Mouse (Mus musculus): ENCODE data around the gene Far1. TPM values are rescaled to one million over a fixed set of nuclear protein-coding genes. Genes with fewer than 3 reads are reported as not detected.

Gene Far1
- polyA plus RNA-seq, 1 experiment, result 8.2 TPM

GRCm38 (mm10) chr7:113566892-113567291 lies 53.3 kb downstream of the Far1 start:
- Histone ChIP-seq H3K4me3 (no peak overlapping the region), H3ac (ENCODE audit: control insufficient read depth, insufficient read length) (no peak overlapping the region), H3K36me3 (ENCODE audit: control insufficient read depth, insufficient read depth) (peaks cover 22% of the 10 kb centered on the region), H3K79me2 (ENCODE audit: control insufficient read depth, insufficient read depth) (no peaks in the 10 kb centered on the region), H3K27me3 (ENCODE audit: control insufficient read depth, insufficient read depth, insufficient read length) (no peaks in the 10 kb centered on the region), H3K4me2 (ENCODE audit: low read depth) (no peak overlapping the region)
- TF ChIP-seq MYOD1 (IDR thresholded peaks at IDR 0.05; ENCODE audit: control insufficient read depth in 1 of 3, insufficient read length in 2 of 3, low read depth in 2 of 3), result no peak
- TF ChIP-seq USF1 (IDR thresholded peaks at IDR 0.05; ENCODE audit: low read depth), result no peak
- TF ChIP-seq E2F4 (IDR thresholded peaks at IDR 0.05; ENCODE audit: insufficient read depth), result no peak
- no peak for TF ChIP-seq CEBPB (IDR thresholded peaks at IDR 0.05; ENCODE audit: insufficient read depth, poor library complexity, severe bottlenecking)
- no peak for TF ChIP-seq MYOG (IDR thresholded peaks at IDR 0.05; ENCODE audit: control insufficient read depth in 1 of 3, insufficient read depth in 1 of 3, insufficient read length in 2 of 3, low read depth in 2 of 3)
- TF ChIP-seq POLR2A (IDR thresholded peaks at IDR 0.05; ENCODE audit: insufficient read length, low read depth), result no peak
- no peak for TF ChIP-seq TCF12 (IDR thresholded peaks at IDR 0.05; ENCODE audit: insufficient read depth, poor library complexity, severe bottlenecking)
- no peak for TF ChIP-seq SRF (IDR thresholded peaks at IDR 0.05; ENCODE audit: control insufficient read depth, insufficient read length, low read depth)
- no peak for TF ChIP-seq POLR2AphosphoS2 (IDR thresholded peaks at IDR 0.05; ENCODE audit: insufficient read length, low read depth)
- no peak for TF ChIP-seq TCF3 (IDR thresholded peaks at IDR 0.05; ENCODE audit: insufficient read length, low read depth)

GRCm38 (mm10) chr7:113571121-113571520 lies 57.5 kb downstream of the Far1 start:
- Histone ChIP-seq H3K4me2 (ENCODE audit: low read depth) (no peak overlapping the region), H3K79me2 (ENCODE audit: control insufficient read depth, insufficient read depth) (no peaks in the 10 kb centered on the region), H3K27me3 (ENCODE audit: control insufficient read depth, insufficient read depth, insufficient read length) (no peaks in the 10 kb centered on the region), H3K4me3 (no peak overlapping the region), H3K36me3 (ENCODE audit: control insufficient read depth, insufficient read depth) (peaks cover 29% of the 10 kb centered on the region), H3ac (ENCODE audit: control insufficient read depth, insufficient read length) (no peak overlapping the region)
- TF ChIP-seq POLR2A (IDR thresholded peaks at IDR 0.05; ENCODE audit: insufficient read length, low read depth), result no peak
- TF ChIP-seq MYOD1 (IDR thresholded peaks at IDR 0.05; ENCODE audit: control insufficient read depth in 1 of 3, insufficient read length in 2 of 3, low read depth in 2 of 3), result no peak
- TF ChIP-seq MAX (IDR thresholded peaks at IDR 0.05; ENCODE audit: low read depth), result no peak
- TF ChIP-seq SRF (IDR thresholded peaks at IDR 0.05; ENCODE audit: control insufficient read depth, insufficient read length, low read depth), result no peak
- TF ChIP-seq REST (IDR thresholded peaks at IDR 0.05; ENCODE audit: insufficient read depth, insufficient read length), result no peak
- TF ChIP-seq POLR2AphosphoS2 (IDR thresholded peaks at IDR 0.05; ENCODE audit: insufficient read length, low read depth), result no peak
- no peak for TF ChIP-seq USF1 (IDR thresholded peaks at IDR 0.05; ENCODE audit: low read depth)
- no peak for TF ChIP-seq CEBPB (IDR thresholded peaks at IDR 0.05; ENCODE audit: insufficient read depth, poor library complexity, severe bottlenecking)
- TF ChIP-seq MYOG (IDR thresholded peaks at IDR 0.05; ENCODE audit: control insufficient read depth in 1 of 3, insufficient read depth in 1 of 3, insufficient read length in 2 of 3, low read depth in 2 of 3), result no peak
- TF ChIP-seq TCF12 (IDR thresholded peaks at IDR 0.05; ENCODE audit: insufficient read depth, poor library complexity, severe bottlenecking), result no peak
- no peak for TF ChIP-seq TCF3 (IDR thresholded peaks at IDR 0.05; ENCODE audit: insufficient read length, low read depth)
- TF ChIP-seq E2F4 (IDR thresholded peaks at IDR 0.05; ENCODE audit: insufficient read depth), result no peak

DNA sequence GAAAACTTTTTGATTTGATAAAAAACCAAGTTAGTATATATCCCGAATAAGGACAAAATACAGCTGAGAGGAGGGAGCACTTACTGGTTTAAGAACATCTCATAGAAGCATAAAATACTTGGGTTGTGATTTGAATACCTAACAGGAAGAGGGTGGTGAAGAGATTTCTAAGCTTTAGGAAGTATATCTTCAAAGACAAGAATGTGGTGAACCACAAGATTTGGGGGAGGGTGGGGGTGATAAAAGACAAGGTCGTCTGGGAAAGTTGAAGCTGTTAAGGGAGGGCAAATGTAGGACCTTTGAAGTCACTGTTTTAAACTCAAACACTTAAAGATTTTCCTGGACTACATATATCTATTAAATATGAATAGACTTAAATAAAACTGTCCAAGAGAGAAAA lies 59.1 kb downstream of the Far1 start:
- Histone ChIP-seq H3K4me3 (no peak overlapping the region), H3K79me2 (ENCODE audit: control insufficient read depth, insufficient read depth) (no peaks in the 10 kb centered on the region), H3K4me2 (ENCODE audit: low read depth) (no peak overlapping the region), H3K36me3 (ENCODE audit: control insufficient read depth, insufficient read depth) (peaks cover 17% of the 10 kb centered on the region), H3K27me3 (ENCODE audit: control insufficient read depth, insufficient read depth, insufficient read length) (no peaks in the 10 kb centered on the region), H3ac (ENCODE audit: control insufficient read depth, insufficient read length) (no peak overlapping the region)
- TF ChIP-seq MAX (IDR thresholded peaks at IDR 0.05; ENCODE audit: low read depth) (no peak), TCF12 (IDR thresholded peaks at IDR 0.05; ENCODE audit: insufficient read depth, poor library complexity, severe bottlenecking) (no peak), REST (IDR thresholded peaks at IDR 0.05; ENCODE audit: insufficient read depth, insufficient read length) (no peak), POLR2AphosphoS2 (IDR thresholded peaks at IDR 0.05; ENCODE audit: insufficient read length, low read depth) (no peak), E2F4 (IDR thresholded peaks at IDR 0.05; ENCODE audit: insufficient read depth) (no peak), SRF (IDR thresholded peaks at IDR 0.05; ENCODE audit: control insufficient read depth, insufficient read length, low read depth) (no peak), MYOG (IDR thresholded peaks at IDR 0.05; ENCODE audit: control insufficient read depth in 1 of 3, insufficient read depth in 1 of 3, insufficient read length in 2 of 3, low read depth in 2 of 3) (no peak), CEBPB (IDR thresholded peaks at IDR 0.05; ENCODE audit: insufficient read depth, poor library complexity, severe bottlenecking) (no peak), USF1 (IDR thresholded peaks at IDR 0.05; ENCODE audit: low read depth) (no peak), MYOD1 (IDR thresholded peaks at IDR 0.05; ENCODE audit: control insufficient read depth in 1 of 3, insufficient read length in 2 of 3, low read depth in 2 of 3) (no peak), POLR2A (IDR thresholded peaks at IDR 0.05; ENCODE audit: insufficient read length, low read depth) (no peak), TCF3 (IDR thresholded peaks at IDR 0.05; ENCODE audit: insufficient read length, low read depth) (no peak)

DNA sequence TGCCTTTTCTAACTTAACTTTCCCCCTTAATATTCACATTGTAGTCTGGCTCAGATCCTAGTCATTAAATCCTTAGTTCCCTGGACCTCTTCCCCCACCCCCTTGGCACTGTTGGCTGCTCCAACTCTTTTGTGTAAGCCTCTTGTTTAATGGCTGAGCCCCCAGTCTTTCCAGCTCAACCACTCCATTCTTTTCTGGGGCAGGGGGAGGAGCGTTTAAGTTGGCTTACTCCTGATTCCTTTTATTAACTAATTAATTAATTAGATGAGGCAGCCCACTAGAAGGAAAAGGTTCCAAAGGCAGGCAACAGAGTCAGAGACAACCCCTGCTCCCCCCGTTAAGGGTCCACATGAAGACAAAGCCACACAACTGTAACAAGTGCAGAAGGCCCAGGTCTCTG lies 68.5 kb downstream of the Far1 start:
- Histone ChIP-seq H3K79me2 (ENCODE audit: control insufficient read depth, insufficient read depth) (no peaks in the 10 kb centered on the region), H3ac (ENCODE audit: control insufficient read depth, insufficient read length) (no peak overlapping the region), H3K4me2 (ENCODE audit: low read depth) (no peak overlapping the region), H3K4me3 (no peak overlapping the region), H3K27me3 (ENCODE audit: control insufficient read depth, insufficient read depth, insufficient read length) (no peaks in the 10 kb centered on the region), H3K36me3 (ENCODE audit: control insufficient read depth, insufficient read depth) (no peaks in the 10 kb centered on the region)
- TF ChIP-seq TCF12 (IDR thresholded peaks at IDR 0.05; ENCODE audit: insufficient read depth, poor library complexity, severe bottlenecking), result no peak
- no peak for TF ChIP-seq CEBPB (IDR thresholded peaks at IDR 0.05; ENCODE audit: insufficient read depth, poor library complexity, severe bottlenecking)
- no peak for TF ChIP-seq SRF (IDR thresholded peaks at IDR 0.05; ENCODE audit: control insufficient read depth, insufficient read length, low read depth)
- no peak for TF ChIP-seq E2F4 (IDR thresholded peaks at IDR 0.05; ENCODE audit: insufficient read depth)
- no peak for TF ChIP-seq POLR2A (IDR thresholded peaks at IDR 0.05; ENCODE audit: insufficient read length, low read depth)
- no peak for TF ChIP-seq TCF3 (IDR thresholded peaks at IDR 0.05; ENCODE audit: insufficient read length, low read depth)
- TF ChIP-seq USF1 (IDR thresholded peaks at IDR 0.05; ENCODE audit: low read depth), result no peak
- TF ChIP-seq MAX (IDR thresholded peaks at IDR 0.05; ENCODE audit: low read depth), result no peak

DNA sequence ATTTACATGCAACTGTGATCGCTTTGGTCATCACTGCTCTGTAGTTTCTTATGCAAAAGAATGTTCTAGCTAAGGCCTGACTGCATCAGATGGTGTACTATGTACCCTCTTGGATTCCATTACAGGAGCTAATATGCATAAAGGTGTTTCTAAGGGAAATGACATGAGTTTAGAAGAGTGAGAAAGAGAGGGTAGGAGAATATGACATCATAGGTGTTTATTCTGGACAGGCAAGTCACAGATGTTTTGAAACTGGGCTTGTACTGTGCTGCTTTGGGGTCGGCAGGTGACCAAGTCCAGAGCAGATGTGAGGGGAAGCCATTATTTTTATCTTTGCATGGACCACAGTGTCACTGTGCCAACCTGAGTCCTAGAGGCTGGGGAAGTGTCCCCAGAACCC lies 75.6 kb downstream of the Far1 start:
- TF ChIP-seq MYOG (IDR thresholded peaks at IDR 0.05; ENCODE audit: control insufficient read depth in 1 of 3, insufficient read depth in 1 of 3, insufficient read length in 2 of 3, low read depth in 2 of 3), result no peak
- no peak for TF ChIP-seq MAX (IDR thresholded peaks at IDR 0.05; ENCODE audit: low read depth)
- TF ChIP-seq MYOD1 (IDR thresholded peaks at IDR 0.05; ENCODE audit: control insufficient read depth in 1 of 3, insufficient read length in 2 of 3, low read depth in 2 of 3), result no peak
- no peak for TF ChIP-seq REST (IDR thresholded peaks at IDR 0.05; ENCODE audit: insufficient read depth, insufficient read length)
- Histone ChIP-seq H3K27me3 (ENCODE audit: control insufficient read depth, insufficient read depth, insufficient read length) (no peaks in the 10 kb centered on the region), H3ac (ENCODE audit: control insufficient read depth, insufficient read length) (no peak overlapping the region)

More for the DNA sequence above, 75.6 kb downstream of the Far1 start:
- Histone ChIP-seq H3K79me2 (ENCODE audit: control insufficient read depth, insufficient read depth) (no peaks in the 10 kb centered on the region), H3K36me3 (ENCODE audit: control insufficient read depth, insufficient read depth) (no peaks in the 10 kb centered on the region), H3K4me2 (ENCODE audit: low read depth) (no peak overlapping the region), H3K4me3 (no peak overlapping the region)
